Mouse (Mus musculus) heart, postnatal 0 days (tissue): Measurements from ENCODE around the gene Gm20696.

Experiments used
- CTCF ChIP-seq: IDR thresholded peaks from 2 replicates; pipeline ENCODE4 v1.5.1; 2016; ENCODE audit warnings: antibody characterized with exemption, control low read depth, low read depth
- EP300 ChIP-seq: IDR thresholded peaks from 2 replicates; pipeline ENCODE4 v1.6.1; 2016; ENCODE audit warnings: antibody characterized with exemption, low read depth

- TF ChIP-seq CTCF (no peak), EP300 (no peak)
Observed at GRCm38 (mm10) chr6:99217846-99218245, 448.8 kb downstream of the Gm20696 start.
